Mouse (Mus musculus): ENCODE results near the gene Gm10803. TPM values are rescaled to one million over a fixed set of nuclear protein-coding genes. Genes with fewer than 3 reads are reported as not detected.

Gm10803 gene
- polyA plus RNA-seq, 1 experiment from 2014 or later: not detected

DNA sequence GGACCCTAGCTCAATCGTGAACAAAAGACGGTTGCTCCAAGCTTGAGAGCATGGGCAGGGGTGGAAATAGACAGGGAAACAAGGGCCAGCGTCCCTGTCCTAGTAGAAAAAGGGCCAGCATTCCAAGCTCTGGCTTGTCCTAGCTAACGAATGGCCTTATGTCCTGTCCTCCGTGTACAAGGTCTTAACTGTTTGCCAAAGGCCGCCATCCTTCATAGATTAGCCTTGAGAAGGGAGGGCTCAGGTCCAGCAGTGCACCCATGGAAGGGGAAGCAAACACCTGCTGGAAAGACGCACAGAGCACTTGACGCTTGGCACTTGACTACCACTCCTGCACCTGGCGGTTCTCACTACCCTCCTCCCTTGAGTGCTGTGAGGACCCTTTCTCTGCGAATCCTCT is 32.8 kb downstream of the Gm10803 start:
- Histone ChIP-seq H3K9ac (no peak overlapping the region), H3K36me3 (no peaks in the 10 kb centered on the region), H3K9me3 (replicated peaks) (no peaks in the 10 kb centered on the region), H3K27me3 (replicated peaks) (no peaks in the 10 kb centered on the region; the same call in 1 of the 2 replicates), H3K4me3 (no peak overlapping the region), H3K4me1 (no peaks in the 10 kb centered on the region), H3K4me2 (no peak overlapping the region), H3K27ac (no peak overlapping the region)
- WGBS (ENCODE audit: insufficient replicate concordance): 64% methylated on average over 10 of the region's 10 CpGs
- ATAC-seq: no peak

DNA sequence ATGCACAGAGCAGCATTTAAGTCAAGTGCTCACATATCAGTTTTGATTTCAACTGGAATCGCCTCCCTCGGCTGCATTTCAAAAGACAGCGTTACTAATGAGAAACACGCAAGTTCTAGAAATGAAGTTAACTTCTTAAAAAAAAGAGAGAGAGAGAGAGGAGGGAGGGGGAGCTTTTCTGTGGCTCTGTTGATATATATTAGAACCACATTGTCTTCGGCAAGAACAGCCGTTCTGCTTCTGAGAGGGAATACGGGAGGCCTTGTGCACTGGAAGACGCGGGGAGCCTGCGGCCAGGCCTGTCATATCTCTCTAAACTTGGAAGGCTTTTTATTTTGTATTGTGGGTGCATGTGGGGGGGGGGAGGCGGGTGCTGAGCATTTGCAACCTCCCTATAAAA is 36.8 kb downstream of the Gm10803 start:
- 78% methylated on average over 11 of the region's 11 CpGs for WGBS (ENCODE audit: insufficient replicate concordance)
- no peak for ATAC-seq
- Histone ChIP-seq H3K4me2 (no peak overlapping the region), H3K27ac (no peak overlapping the region), H3K4me1 (no peaks in the 10 kb centered on the region), H3K9me3 (replicated peaks) (no peaks in the 10 kb centered on the region), H3K4me3 (no peak overlapping the region), H3K36me3 (no peaks in the 10 kb centered on the region), H3K27me3 (replicated peaks) (peaks cover 8% of the 10 kb centered on the region), H3K9ac (no peak overlapping the region)

DNA sequence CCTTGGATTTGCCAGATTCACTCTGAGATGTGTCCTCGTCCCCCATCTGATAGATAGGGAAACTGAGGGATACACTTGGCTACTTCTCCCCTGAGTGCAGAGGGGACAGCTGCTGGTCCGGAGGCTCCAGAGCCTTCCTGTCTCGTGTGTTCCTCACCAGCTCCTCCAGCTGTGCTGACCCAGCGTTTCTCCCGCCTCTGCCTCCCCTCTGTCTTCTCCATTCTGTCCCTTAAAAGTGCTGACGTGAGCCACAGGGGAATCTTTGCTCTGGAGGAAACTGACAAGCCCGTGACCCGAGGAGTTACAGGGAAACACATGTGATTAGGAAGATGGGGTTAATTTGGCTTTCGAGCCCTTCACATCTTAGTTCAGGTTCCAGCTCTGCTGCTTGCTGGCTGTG is 39.4 kb downstream of the Gm10803 start:
- Histone ChIP-seq H3K4me2 (no peak overlapping the region), H3K4me1 (no peaks in the 10 kb centered on the region), H3K27ac (no peak overlapping the region), H3K4me3 (no peak overlapping the region), H3K27me3 (replicated peaks) (peaks cover 8% of the 10 kb centered on the region), H3K9me3 (replicated peaks) (no peaks in the 10 kb centered on the region), H3K9ac (no peak overlapping the region), H3K36me3 (no peaks in the 10 kb centered on the region)
- ATAC-seq: no peak
- WGBS (ENCODE audit: insufficient replicate concordance): 28% methylated on average over 9 of the region's 9 CpGs

DNA sequence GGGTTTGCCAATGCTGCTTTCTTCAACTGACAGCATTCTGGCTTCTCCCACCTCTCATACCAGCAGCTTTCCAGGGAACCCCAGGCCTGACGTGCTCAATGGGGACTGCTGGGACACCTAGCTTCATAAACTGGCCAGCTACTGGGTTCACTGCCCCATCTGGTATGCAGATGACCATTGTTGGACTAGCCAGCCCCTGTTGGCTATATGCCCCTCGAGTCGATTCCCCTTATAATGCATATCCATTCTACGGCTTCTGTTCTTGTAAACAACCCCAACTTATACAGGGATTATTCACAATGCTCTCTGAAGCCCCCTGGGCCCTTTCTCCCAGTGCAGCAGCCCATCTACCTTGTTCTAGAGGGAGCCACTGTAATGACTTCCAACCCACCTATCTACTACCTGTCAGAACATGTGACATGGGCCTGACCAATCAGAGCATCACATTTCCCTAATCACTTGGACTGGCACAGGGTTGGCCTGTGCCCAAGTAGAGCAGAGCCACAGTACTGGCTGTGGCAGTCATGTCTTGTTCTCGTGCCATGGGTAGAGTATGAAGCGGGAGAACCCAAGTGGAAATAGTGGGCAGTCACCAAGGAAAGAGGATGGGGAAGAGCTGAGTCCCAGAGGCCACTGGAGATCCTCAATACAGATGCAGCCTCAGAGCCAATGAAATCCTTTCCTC is 44.4 kb downstream of the Gm10803 start:
- no peak overlapping the region for H3K4me3 ChIP-seq
- WGBS (ENCODE audit: insufficient replicate concordance): 62% methylated on average over 6 of the region's 6 CpGs
- no peaks in the 10 kb centered on the region for H3K4me1 ChIP-seq
- no peak overlapping the region for H3K4me2 ChIP-seq
- ATAC-seq: no peak
- H3K9ac ChIP-seq: no peak overlapping the region
- H3K27ac ChIP-seq: no peak overlapping the region
- H3K27me3 ChIP-seq (replicated peaks): no peaks in the 10 kb centered on the region; the same call in 1 of the 2 replicates
- H3K36me3 ChIP-seq: no peaks in the 10 kb centered on the region
- no peaks in the 10 kb centered on the region for H3K9me3 ChIP-seq (replicated peaks)

DNA sequence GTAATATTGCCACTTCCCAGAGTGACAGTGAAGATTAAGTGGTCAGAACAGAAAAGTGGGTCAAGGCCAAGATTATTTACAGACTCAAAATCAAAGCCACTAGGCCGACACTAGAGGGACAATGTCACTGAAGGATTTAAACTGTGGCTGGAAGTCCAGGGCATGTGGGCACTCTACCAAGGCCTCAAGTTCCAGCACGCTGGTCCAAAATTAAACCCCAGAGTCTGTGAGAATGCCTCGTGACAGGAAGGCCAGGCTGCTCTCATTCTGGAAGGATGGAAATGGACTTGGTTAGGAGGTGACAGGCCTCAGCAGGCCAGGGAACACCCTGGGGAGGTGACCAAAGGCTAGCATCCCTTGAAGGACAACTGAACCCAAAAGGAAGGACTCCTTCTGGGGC is 48.4 kb downstream of the Gm10803 start:
- Histone ChIP-seq H3K9ac (no peak overlapping the region), H3K36me3 (no peaks in the 10 kb centered on the region), H3K27me3 (replicated peaks) (no peaks in the 10 kb centered on the region; the same call in 1 of the 2 replicates), H3K27ac (no peak overlapping the region), H3K4me1 (no peaks in the 10 kb centered on the region), H3K9me3 (replicated peaks) (no peaks in the 10 kb centered on the region), H3K4me2 (no peak overlapping the region), H3K4me3 (no peak overlapping the region)
- WGBS (ENCODE audit: insufficient replicate concordance): 41% methylated on average over 3 of the region's 3 CpGs
- no peak for ATAC-seq

DNA sequence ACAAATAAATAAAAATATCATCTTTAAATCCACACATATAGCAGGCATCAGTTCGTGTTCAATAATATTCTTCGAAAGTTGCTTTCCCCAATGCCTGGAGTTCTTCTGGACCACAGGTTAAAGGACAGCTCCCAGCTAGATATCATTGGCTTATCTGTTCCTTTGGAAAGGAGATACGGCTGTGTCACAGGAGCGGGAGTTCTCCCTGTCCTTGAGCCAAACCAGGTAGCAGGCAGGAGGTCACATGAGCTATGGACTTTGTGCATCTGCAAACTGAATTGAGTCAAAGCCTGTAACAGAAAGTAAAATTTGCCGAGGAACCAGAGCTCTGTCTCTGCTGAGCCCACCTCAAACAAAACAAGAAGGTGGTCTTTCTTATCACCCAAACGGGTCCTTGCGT is 52.7 kb downstream of the Gm10803 start:
- ATAC-seq: no peak
- no peaks in the 10 kb centered on the region for H3K4me1 ChIP-seq
- WGBS (ENCODE audit: insufficient replicate concordance): 57% methylated on average over 7 of the region's 7 CpGs
- no peak overlapping the region for H3K9ac ChIP-seq
- no peaks in the 10 kb centered on the region; the same call in 1 of the 2 replicates for H3K27me3 ChIP-seq (replicated peaks)
- no peaks in the 10 kb centered on the region for H3K36me3 ChIP-seq
- no peak overlapping the region for H3K4me3 ChIP-seq
- no peak overlapping the region for H3K27ac ChIP-seq
- no peak overlapping the region for H3K4me2 ChIP-seq
- no peaks in the 10 kb centered on the region for H3K9me3 ChIP-seq (replicated peaks)

Other genes with a start within 250 kb of the Gm10803 start
- gene Tspan18, start 226.1 kb upstream of the Gm10803 start, polyA plus RNA-seq (2016; fragmentation: Nextera tagmentation; extraction: Ambion mirVana): 6.2 and 6.4 TPM in 2 replicates
- 46.2 and 49.4 TPM in 2 replicates for gene Cd82, start 97.4 kb upstream of the Gm10803 start, polyA plus RNA-seq (2016; fragmentation: Nextera tagmentation; extraction: Ambion mirVana)
- 0.08 TPM in 2 replicates for gene Alx4, start 81.8 kb downstream of the Gm10803 start, polyA plus RNA-seq (2016; fragmentation: Nextera tagmentation; extraction: Ambion mirVana)